Mouse (Mus musculus): Measurements from ENCODE around the gene Lnx2.
A peak's percentile ranks its signal among the peaks of the same experiment; 100 is the strongest.

Gene Lnx2

DNA sequence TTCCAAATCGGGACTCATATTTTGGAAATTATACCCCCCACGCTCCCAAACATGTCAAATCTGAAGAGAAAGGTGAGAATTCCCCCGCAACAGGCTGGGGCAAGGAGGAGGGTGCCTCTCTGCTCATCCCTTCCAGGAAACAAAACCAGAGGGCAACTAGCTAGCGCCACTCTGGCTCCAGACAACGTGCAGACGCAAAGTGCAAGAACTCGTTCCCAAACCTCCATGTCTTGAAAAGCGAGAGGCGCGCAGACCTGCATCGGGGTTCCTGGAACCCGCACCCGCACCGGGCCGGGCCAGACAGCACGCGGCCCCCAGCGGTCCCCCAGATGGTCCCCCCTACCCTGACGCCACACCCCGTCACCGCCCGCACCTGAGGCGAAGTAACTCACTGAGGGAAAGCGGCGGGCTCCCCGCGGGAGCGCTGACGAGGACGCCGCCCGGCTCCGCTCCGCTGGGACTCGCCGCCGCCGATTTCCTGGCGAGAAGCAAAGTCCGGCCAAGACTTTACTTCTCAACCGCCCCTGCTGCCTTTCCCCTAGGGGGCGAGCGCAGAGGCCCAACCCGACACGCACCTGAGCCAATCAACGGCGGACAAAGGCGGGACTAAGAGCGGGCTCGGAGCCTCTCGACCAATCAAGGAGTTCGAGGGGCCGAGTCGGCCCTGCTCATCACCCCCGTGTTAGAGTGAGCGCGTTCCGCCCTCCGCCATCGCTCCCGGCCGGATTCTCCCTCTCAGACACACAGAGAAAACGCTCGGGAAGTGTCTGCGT lies at the start of gene Lnx2:
Gene Lnx2, minus strand, starts transcription at position 561 of the 773 bp plus-strand sequence.
- DNase-seq (ENCODE audit: low spot score) = peak; percentile 98

DNA sequence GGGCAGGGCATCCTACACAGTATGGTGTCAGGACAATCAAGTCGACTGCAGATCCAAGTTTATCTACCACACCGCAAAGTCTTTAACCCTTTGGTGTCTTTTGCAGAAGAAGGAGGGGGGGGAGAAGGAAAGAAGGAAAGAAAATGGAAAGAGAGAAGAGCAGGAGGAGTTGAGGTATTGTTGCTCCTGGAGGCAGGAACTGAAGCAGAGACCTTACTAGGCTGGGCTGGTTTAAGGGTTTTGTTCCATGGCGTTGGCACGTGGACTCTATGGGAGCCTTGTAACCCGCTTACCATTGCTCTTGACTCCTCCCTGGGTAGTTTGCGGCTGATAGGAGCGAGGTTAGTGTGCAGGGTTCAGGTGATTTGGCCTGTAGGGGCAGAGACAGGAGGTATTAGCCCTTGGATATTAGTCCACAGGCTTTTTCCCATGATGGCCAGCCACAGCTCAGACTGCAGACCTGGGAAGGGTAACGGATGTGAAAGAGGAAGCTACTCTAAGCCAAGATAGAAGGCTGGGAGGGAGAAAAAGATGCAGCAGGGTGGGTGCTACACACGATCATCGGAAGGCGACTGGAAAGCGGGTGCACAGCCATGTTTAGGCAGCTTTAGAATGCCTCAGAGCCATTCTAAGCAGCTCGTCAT lies 49.3 kb upstream of the Lnx2 start:
- no peak for DNase-seq (ENCODE audit: low spot score)

DNA sequence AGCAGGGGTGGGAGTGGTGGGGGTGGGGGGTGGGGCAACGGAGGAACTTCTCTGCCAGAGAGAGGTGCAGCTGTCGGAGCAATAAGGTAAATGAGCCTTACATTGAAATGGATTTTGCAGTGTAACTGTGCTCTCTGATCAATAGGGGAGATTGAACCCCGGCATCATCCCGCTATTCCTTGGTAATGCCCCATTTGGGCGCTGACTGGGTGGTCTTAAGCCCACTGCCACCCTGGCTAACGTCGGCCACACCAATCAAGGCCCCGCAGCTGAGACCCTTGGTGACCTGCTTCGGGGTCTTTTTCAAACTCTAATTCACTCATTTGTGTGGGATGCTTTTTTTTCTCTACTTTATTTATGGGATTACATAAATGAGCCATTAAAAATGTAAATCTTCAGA lies 48.4 kb upstream of the Lnx2 start:
- no peak for DNase-seq (ENCODE audit: low spot score)

DNA sequence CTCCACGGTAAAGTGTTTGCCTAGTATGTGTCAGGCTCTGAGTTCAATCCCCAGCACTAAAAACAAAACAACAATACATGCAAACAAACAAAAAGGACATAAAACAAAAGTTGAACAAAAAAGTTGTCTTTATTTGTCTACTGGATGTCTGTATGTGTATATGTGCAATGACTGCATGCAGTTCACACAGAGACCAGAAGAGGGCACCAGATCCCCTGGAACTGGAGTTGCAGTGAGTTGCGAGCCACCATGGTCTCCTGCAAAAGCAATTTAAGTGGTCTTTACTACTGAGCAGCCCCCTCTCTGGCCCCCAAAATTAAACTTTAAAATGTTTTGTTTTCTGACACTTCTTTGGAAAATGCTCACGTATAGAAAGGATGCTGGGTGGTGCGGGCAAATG lies 44.8 kb upstream of the Lnx2 start:
- DNase-seq (ENCODE audit: low spot score) = no peak

DNA sequence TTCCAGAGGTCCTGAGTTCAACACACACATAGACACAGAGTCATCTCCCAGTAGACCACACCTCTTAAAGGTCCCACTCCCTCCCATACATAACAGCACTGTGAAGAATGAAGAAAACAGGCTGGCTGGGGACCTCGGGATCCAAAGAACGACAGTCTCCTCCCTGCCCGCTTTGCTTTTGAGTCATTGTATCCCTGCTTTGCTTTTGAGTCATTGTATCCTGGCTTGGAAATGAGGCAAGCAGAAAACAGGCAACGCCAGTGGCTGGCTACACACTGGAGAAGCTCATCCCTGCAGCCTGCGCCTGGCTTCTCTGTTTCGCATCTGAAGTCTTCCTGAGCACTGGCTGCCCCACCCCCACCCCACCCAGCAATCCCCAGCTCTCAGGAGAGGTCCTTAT lies 40.6 kb upstream of the Lnx2 start:
- no peak for DNase-seq (ENCODE audit: low spot score)

DNA sequence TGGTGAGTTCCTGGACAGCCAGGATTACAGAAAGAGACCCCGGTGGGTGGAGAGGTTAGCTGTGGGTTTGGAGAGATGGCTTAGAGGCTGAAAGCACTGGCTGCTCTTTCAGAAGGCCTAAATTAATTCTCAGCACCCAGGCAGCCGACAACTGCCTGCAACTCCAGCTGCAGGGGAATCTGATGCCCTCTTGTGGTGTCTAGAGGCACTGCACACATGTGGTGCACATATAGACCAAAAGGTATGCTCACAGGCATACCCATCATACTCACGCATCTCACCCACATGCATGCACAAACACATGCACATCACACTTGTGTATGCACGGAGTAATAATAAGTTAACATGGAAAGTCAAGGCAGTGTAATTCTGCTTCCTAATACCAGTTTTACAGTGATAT lies 39.2 kb upstream of the Lnx2 start:
- DNase-seq (ENCODE audit: low spot score) = no peak

DNA sequence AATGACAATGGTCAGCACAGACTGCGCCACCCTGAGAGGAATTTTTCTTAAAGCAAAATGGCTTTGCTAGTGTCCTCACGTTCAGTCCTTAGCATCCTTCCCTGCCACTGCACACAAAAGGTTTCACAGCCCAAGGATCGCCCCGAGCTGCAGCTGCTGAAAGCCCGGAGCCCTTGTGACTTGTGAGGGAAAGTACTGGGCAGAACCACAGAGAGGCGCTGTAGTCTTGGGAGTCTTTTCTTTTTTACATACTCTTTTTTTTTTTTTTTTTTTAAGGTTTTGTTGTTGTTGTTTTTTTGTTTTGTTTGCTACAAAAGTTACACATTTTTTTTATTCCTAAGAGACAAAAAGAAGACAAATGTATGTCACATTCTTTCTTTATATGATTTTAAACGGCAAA lies 38.4 kb upstream of the Lnx2 start:
- no peak for DNase-seq (ENCODE audit: low spot score)

DNA sequence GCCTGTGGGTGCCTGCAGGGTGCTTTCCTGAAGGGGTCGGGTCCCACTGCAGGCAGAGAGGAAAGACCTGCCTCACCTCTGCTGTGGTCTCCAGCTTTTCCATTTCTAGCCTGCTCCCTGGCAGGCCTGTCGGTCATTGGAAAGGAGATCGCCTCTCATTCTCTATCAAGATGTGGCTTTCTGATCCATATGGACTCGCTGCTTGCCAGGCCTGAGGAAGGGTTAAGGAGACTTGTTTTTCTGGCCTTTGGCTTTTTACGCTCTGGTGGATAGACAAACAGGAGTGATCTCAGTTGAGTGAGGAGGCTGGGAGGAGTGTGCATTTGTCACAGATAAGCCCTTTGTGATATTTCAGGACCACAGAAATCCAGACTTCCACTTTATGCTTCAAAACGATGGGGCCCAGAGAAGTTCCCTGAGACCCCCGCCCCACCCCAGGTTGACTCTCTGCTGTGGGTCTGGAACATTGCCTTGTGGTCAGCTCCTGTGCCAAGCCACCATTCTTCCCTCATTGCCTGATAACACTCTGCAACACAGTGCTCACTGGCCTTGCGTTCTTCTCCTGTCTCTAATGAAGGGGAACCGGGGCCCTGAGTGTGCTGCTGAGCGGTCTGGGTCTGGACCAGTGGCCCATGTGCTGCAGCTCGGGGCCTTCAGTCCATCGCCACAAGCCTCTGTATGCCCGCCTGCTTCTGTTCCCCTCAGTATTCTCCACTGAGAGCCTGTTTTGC lies 32.6 kb upstream of the Lnx2 start:
- DNase-seq (ENCODE audit: low spot score) = no peak

DNA sequence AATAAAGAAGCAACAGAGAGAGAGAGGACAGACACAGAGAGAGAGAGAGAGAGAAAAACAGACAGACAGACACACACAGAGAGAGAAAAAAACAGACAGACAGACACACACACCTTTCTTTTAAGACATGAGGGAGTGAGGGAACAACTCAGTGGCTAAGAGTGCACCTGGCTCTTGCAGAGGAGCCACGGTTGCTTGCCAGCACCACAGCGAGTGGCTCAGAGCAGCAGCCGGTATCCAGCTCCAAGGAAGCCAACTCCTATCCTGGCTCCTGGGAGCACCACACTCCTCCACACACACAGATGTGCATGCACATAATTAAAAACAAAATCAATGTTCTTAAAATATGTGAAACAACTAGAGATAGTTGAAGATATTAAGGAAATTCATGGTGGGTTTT lies 30.9 kb upstream of the Lnx2 start:
- no peak for DNase-seq (ENCODE audit: low spot score)

DNA sequence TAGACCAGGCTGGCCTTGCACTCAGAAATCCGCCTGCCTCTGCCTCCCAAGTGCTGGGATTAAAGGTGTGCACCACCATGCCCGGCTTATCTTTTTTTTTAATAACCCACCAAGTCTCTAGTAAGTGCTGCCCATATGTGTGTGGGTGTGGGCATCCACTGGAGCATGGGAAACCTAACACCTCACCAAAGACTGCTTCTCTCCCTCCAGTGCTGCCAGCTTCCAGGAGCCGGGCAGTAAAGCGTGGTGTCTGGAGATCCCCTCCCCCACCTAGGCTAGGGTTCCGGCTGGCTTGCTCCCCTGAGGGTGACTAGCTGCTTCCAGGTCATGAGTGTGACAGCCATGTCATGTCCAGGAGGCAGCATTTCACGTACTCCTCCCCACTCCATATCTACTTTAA lies 25.9 kb upstream of the Lnx2 start:
- no peak for DNase-seq (ENCODE audit: low spot score)

DNA sequence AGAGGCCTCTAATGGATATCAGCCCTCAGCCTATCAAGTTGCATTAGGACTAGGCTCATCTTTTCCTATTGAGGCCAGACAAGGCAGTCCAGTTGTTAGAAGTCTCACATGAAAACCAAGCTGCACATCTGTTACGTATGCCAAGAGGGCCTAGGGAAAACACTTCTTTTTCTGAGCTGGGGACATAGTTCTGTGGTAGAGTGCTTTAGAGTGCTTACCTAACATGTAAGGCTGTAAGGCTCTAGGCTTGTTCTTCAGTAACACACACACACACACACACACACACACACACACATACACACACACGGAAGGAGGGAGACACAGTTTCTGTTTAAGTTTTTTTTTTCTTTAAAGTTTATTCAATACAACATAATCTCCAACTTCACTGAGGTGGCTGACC lies 23.8 kb upstream of the Lnx2 start:
- DNase-seq (ENCODE audit: low spot score) = no peak

DNA sequence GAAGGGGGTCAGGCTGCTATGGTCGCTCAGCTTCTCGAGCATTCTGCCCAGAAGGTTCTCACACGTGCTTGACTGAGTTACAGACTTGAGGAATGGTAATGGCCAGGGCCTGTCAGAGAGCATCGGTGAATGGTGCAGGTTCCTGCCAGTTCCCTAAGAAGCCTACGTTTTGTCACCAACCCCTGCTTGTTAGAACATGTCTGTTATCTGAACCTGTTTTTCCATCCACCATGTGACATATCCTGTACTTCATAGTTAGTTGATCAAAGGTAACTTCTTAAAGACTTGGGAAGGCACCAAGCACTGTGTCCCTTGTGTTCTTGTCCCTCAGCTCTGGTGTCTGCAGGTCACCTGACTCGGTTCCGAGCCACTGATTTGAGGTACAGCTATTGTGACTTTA lies 22.3 kb upstream of the Lnx2 start:
- no peak for DNase-seq (ENCODE audit: low spot score)

DNA sequence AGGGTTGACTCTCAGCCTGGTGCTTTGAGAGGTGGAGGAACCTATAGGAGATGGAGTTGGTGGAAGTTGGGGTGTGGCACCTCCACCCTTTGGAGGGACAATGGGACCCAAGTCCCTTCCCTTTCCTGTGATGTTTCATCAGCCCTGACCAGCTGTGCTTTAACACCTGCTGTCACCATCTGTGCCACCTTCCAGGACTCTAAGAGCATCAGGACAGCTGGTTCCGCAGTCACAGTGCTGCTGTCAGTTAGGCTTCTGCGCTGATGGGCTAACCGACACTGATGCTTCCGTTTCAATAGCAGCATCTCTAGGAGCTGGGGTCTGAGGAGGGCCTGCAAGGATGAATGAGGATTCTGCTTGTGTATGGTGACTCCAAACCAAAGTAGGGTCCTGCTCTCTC lies 20.2 kb upstream of the Lnx2 start:
- no peak for DNase-seq (ENCODE audit: low spot score)

DNA sequence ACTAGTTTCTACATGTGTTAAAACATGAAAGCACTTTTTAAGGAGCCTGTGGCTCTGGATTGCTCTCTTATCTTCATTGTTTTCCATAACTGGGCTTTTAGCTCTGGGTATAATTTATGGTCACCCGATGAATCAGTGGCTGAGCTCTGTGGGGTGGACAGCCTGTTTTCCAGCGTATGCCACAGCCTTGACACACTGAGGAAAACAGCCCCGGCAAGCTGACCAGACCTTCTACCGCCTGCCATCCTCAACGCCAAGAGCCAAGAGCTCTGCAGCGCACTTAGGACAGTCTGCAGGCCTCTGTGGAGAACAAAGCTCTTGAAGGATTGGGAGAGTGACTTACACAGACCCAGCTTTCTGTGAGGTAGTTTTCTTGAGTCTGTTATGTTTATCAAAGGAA lies 17.9 kb upstream of the Lnx2 start:
- no peak for DNase-seq (ENCODE audit: low spot score)

DNA sequence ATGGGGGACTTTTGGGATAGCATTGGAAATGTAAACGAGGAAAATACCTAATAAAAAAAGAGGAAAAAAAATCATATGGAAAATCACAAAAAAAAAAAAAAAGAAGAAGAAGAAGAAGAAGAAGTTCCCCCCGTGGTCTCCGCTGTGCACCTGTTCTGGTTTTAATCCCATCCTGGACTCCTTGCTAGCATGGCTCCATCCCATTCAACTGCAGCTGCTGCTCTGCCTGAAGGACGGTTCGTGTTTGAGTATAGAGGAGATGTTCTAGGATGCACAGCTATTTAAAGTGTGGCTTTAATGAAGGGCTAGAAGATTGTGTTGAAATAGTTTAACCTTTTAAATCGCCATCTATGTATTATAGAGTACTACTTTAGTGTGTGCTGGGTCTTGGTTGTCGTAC lies 16.1 kb upstream of the Lnx2 start:
- no peak for DNase-seq (ENCODE audit: low spot score)

DNA sequence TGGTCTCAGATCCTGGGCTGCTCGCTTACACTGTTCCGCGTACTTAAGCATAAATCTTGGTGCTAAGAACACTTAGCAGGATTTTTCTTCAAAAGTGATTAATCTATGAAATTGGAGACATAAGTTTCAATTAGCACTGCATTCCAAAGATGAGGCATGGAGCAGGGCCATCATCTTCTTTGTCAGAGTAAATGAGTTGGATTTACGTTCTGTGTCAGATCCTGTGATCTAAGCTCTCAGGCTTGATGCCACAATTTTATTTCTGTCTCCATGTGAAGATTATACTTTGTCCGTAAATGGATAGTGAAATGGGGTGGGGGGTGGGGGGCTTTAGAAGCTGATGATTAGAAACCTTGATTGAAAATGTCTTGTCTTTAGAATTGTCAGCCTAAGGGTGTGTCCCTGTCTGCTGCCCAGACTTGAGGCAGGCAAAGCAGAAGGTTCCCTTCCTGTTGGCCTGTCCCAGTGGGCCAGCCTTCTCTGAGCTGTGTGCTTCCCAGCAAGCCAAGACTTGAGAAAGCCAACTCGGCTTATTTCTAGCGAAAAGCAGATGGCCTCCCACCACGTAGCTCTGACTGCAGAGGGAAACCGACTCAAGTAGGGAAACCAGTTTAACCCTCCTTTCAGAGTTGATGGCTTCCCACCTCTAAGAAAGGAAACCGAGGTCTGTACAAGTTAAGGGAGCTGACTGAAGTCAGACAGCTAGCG lies 14.0 kb upstream of the Lnx2 start:
- no peak for DNase-seq (ENCODE audit: low spot score)

DNA sequence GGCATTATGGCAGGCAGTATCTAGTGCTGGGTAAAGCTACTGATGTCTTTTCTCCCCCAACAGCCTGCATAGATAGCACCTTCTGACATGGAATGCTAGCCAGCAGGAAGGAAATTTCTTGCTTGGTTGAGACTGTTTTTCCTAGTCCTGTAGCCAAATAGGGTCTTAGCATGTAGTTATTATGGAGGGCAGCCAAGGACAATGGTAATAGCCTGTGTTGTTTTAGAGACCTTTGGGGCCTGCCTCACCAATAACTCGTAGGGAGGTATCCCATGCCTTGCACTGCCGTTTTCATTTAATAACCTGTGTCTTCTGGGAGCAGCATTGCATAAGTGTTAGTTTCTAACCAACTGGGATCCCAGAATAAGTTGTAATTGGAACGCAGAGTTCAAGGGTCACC lies 13.4 kb upstream of the Lnx2 start:
- no peak for DNase-seq (ENCODE audit: low spot score)

DNA sequence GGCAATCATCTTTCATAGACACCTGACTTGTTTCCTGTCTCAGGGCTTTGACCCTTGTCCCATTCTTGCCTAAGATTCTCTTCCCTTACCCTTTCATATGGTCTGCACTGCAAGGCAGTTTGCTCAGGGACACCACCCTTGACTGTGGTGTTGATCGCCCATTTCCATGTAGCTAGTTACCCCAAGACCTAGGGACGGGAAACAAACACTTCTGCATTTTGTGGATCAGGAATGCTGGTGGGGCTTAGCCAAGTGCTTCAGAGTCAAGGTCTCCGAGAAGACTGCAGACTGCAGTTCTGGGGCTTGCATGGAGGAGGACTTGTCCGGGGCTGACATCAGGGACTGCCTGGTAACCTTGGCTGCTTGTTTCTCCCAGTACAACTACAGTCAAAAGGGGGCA lies 10.4 kb upstream of the Lnx2 start:
- no peak for DNase-seq (ENCODE audit: low spot score)

DNA sequence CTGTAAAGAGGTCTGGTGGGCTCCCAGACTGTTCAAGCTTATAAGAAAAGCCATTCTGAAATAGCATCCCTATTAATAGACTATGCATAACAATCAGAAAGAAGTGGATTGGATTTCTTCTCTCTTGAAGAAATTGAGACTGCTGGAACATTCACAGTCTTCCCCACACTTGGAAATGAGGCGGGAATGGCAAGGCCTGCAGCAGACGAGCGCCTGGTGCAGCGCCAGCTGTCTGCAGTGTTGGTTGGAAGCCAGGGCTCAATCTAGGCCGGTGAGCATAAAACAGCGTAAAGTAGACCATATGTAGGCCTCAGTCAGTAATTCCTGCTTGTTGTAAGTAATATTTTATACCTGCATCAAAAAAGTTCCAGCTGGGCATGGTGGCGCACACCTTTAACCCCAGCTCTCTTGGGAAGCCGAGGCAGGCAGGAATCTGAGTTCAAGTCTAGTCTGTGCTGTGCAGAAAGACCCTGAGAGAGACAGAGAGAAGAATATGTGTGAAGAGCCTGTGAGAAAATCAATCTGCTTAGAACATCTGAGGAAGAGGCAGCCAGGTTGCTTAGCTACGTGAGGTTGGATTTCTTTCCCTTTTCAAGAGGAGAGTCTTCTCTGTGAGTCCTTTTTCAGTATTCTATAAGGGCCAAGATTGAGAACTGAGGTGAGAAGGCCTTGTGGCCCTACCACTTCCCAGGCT lies 9.0 kb upstream of the Lnx2 start:
- no peak for DNase-seq (ENCODE audit: low spot score)

DNA sequence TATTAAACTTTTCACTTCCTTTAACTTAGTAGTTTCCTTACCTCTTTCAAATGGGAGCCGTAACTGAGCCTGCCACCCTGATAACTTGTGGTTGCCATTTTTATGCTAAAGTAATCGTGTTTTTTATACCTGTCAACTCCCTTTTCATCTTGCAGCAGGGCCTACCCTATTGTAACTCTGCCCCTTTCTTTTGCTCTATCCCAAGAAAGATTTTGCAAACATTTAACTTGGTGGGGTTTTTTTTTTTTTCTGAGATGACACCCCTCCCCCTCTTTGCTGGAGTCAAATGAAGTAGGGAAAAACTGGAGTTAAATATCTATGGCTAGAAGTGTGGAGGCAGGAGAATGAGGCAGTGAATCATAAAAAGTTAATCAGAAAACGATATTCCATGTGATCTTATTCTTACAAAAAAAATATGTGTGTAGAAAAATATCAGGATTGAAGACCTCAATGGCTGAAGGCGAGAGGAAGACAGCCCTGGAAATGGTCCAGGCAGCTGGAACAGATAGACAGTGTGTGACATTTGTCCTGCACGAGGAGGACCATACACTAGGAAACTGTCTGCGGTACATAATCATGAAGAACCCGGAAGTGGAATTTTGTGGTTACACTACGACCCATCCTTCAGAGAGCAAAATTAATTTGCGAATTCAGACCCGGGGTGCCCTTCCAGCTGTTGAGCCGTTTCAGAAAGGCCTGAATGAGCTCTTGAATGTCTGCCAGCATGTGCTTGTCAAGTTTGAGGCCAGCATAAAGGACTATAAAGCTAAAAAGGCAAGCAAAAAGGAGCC lies 1.9 kb upstream of the Lnx2 start:
- DNase-seq (ENCODE audit: low spot score) = no peak

DNA sequence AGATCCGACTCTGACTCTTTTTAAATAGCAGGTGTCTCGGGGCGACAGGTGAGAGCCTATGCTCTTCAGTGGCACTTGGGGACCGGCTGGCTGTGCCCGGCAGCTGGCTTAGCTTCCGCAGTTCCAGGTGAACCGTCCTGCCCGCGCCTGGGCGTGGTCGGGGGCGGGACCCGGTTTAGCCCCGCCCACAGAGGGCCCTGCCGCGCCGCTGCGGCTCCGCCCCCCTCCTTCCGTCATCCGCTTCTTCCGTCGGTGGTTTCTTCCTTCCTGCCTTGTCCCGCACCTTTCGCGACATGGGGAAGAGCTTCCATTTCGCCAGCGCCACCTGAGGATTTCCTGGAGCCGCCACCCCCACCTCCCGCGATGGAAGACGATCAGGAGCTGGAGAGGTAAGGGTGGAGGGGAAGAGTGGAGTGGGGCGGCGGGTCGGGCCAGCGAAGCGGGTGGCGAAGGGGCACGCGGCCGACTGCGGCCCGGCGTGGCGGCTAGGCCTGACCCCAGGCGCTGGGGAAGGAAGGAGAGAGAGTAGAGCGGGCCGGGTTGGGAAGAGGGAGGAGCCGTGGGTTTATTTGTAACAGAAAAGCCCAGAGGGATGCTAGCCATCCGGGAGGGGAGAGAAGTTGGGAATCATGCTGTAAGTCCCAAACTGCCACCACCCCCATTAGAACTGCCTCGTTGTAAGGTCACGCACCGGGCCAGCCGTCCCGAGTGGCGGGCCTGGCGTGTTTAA lies 1.1 kb upstream of the Lnx2 start:
- peak; percentile 92 for DNase-seq (ENCODE audit: low spot score)
